Mouse (Mus musculus) C2C12 (cell line): ENCODE results near the gene Arl6ip5.

Experiments used
- CTCF ChIP-seq: IDR thresholded peaks from one replicate; pipeline ENCODE4 v1.5.1; 2011; ENCODE audit not compliant: control insufficient read depth, insufficient read depth, insufficient read length
- MAX ChIP-seq: IDR thresholded peaks from one replicate; pipeline ENCODE4 v1.6.1; 2011; ENCODE audit warnings: mild to moderate bottlenecking, control low read depth
- MYOD1 ChIP-seq: IDR thresholded peaks from one replicate; pipeline ENCODE4 v1.6.1; 2011; ENCODE audit warnings: low read depth; ENCODE audit not compliant: control insufficient read depth, insufficient read length
- USF1 ChIP-seq: IDR thresholded peaks from one replicate; pipeline ENCODE4 v1.6.1; 2011; ENCODE audit warnings: low read depth, mild to moderate bottlenecking, control low read depth, moderate library complexity

DNA sequence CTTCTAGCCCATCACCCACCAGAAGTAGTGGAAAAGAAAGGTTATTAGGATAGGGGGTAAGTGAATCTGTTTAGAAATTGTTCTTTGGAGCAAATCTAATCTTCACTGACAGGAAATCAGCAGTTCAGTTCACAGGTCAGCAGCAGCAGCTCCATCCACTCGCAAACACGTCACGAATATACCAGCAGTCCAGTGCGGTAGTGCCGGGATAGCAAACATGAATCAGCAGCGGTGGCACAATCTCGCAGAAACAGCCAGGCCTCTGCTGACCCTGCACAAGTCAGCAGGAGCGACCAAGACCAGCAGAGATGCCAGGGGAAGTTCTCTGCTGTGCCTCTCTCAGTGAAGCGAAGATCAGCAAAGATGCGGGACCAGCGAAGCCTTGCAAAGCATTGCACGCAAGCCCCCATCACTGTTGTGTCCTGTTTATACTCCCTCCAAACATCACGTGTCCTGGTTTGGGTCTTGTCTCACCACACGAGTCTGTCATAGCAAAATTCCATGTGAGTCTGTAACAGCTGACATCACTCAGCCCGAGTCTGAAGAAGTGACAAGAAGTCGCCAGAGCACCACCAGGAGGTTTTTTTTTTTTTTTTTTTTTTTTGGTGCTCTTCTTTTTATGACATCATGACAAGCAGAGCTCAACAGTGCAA is 62.7 kb downstream of the Arl6ip5 start:
- TF ChIP-seq MYOD1 (no peak), CTCF (no peak), MAX (no peak), USF1 (no peak)
